Mouse (Mus musculus): ENCODE measurements around the gene Pmfbp1.

Gene Pmfbp1

GRCm38 (mm10) chr8:109503566-109503965 lies 9.7 kb downstream of the Pmfbp1 start:
- DNase-seq: no peak

- no peak for DNase-seq
These were observed 11.7 kb downstream of the Pmfbp1 start for GRCm38 (mm10) chr8:109505560-109505959.

- DNase-seq: no peak
These were observed 30.2 kb downstream of the Pmfbp1 start for GRCm38 (mm10) chr8:109524008-109524407.

GRCm38 (mm10) chr8:109535140-109535990 lies 41.5 kb downstream of the Pmfbp1 start:
- peak; percentile 56 for DNase-seq

GRCm38 (mm10) chr8:109536703-109537102 lies 42.9 kb downstream of the Pmfbp1 start:
- peak; percentile 77 for DNase-seq

GRCm38 (mm10) chr8:109542165-109542564 lies 48.3 kb downstream of the Pmfbp1 start:
- no peak for DNase-seq

- no peak for DNase-seq
These were observed 49.1 kb downstream of the Pmfbp1 start for GRCm38 (mm10) chr8:109542748-109543519.

- no peak for DNase-seq
These were observed 50.2 kb downstream of the Pmfbp1 start for GRCm38 (mm10) chr8:109544049-109544448.

- peak; percentile 34 for DNase-seq
These were observed 57.8 kb downstream of the Pmfbp1 start for GRCm38 (mm10) chr8:109551663-109552062.

- DNase-seq: no peak
These were observed 70.1 kb downstream of the Pmfbp1 start for GRCm38 (mm10) chr8:109563881-109564280.

GRCm38 (mm10) chr8:109564766-109565165 lies 70.9 kb downstream of the Pmfbp1 start:
- no peak for DNase-seq

- peak; percentile 96 for DNase-seq
These were observed 71.9 kb downstream of the Pmfbp1 start, which contains the start of the genes Dhx38 and Txnl4b for GRCm38 (mm10) chr8:109565498-109566333. Gene Dhx38, minus strand, starts transcription at chr8:109565861. Gene Txnl4b, plus strand, starts transcription at chr8:109565892.

- DNase-seq: no peak
These were observed 77.3 kb downstream of the Pmfbp1 start for GRCm38 (mm10) chr8:109571139-109571538.

GRCm38 (mm10) chr8:109576311-109576710 lies 82.5 kb downstream of the Pmfbp1 start:
- no peak for DNase-seq

- DNase-seq: no peak
These were observed 85.1 kb downstream of the Pmfbp1 start, which contains the start of gene Hp for GRCm38 (mm10) chr8:109578900-109579301. Gene Hp, minus strand, starts transcription at chr8:109579172.

GRCm38 (mm10) chr8:109584293-109584692 lies 90.5 kb downstream of the Pmfbp1 start:
- DNase-seq: no peak

GRCm38 (mm10) chr8:109584830-109585229 lies 91.0 kb downstream of the Pmfbp1 start:
- no peak for DNase-seq

- DNase-seq: no peak
These were observed 91.8 kb downstream of the Pmfbp1 start for GRCm38 (mm10) chr8:109585652-109586051.

GRCm38 (mm10) chr8:109586972-109587504 lies 93.2 kb downstream of the Pmfbp1 start:
- DNase-seq: peak; percentile 34

- no peak for DNase-seq
These were observed 97.1 kb downstream of the Pmfbp1 start for GRCm38 (mm10) chr8:109590901-109591300.

GRCm38 (mm10) chr8:109591367-109591766 lies 97.5 kb downstream of the Pmfbp1 start:
- DNase-seq: no peak

- DNase-seq: no peak
These were observed 98.3 kb downstream of the Pmfbp1 start for GRCm38 (mm10) chr8:109592164-109592563.
